Mouse (Mus musculus) cerebellum, adult 9-10 months (tissue): ENCODE results near the gene Golga1.

Source experiments
- DNase-seq: peaks from one replicate; pipeline ENCODE4 v3.0.0; 2022

Gene Golga1

DNA sequence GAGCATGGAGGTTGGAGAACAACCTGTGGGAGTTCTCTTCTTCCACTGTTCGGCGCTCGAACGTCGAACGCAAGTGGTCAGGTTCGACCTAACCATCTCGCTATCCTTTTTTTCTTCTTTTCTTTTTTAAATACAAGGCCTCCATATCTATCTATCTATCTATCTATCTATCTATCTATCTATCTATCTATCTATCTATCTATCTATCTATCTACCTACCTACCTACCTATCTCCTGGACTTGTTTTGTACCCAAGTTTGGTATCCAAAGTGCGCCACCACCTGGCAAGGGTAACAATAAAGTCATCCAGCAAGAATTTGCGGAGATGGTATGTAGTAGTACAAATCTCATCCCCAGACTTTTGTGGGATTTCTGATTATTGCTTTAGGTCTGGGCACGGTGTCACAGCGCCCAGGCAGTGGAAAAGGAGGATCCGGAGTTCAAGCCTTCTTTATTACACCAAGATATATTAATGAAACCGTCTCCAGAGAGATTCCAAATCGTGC, 59.7 kb downstream of the Golga1 start, which contains the start of gene Rpl35:
Gene Rpl35, minus strand, starts transcription at position 51 of the 506 bp plus-strand sequence.
- peak; percentile 46 for DNase-seq

GRCm38 (mm10) chr2:39004880-39005435, 60.4 kb downstream of the Golga1 start, which contains the start of gene Arpc5l:
Gene Arpc5l (plus strand): TSS chr2:39005348.
- DNase-seq = peak; percentile 89

DNA sequence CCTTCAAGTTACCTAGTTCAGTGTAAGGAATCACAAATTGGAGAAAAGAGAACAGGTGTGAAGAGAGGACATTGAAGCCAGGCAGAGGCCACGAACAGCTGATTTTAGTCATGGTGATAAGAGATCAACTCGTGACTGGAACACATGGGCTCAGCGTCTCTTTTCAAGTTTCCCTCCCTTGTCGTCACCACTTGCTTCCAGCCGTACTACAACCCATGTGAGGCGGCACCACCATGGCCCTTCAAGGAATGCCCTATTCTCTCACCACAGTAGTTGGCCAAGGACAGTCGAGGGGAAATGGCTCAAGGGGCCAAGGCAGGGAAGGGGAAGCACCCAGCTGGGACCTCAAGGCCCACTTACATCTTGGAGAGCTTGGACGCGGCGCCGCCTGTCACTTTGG, 61.0 kb downstream of the Golga1 start:
- peak; percentile 50 for DNase-seq

GRCm38 (mm10) chr2:39003512-39003911, 61.8 kb downstream of the Golga1 start:
- no peak for DNase-seq

GRCm38 (mm10) chr2:39003106-39003505, 62.2 kb downstream of the Golga1 start:
- DNase-seq = no peak

DNA sequence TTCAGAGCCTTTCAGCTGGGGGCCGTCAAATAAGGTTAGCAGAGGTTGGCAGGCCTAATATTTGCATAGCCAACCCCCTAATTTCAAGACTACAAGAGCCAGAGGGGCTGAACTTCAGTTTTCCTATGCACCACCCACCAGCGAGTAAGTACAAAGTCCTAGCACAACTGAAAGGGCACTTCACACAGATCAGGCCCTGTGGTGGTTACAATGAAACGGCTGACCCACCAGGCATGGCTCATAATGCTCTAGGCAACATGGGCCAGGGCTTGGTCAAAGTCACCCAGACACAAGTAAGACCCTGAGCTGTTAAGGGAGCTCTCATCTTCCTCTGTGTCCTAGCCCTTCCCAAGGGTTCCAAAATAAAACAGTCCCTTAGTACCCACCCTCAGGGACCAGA, 63.5 kb downstream of the Golga1 start:
- DNase-seq = no peak

DNA sequence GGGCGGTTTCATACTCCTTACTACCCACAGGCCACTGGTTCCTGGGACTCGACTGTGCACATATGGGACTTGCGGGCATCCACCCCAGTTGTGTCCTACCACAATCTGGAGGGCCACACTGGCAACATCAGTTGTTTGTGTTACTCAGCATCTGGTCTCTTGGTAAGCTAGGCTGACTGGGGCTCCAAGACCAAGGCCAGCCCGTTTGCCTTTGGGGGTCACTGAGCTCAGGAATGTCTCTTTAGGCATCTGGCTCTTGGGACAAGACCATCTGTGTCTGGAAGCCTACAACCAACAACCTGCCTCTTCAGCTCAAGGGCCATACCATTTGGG, 64.8 kb downstream of the Golga1 start:
- DNase-seq = no peak

DNA sequence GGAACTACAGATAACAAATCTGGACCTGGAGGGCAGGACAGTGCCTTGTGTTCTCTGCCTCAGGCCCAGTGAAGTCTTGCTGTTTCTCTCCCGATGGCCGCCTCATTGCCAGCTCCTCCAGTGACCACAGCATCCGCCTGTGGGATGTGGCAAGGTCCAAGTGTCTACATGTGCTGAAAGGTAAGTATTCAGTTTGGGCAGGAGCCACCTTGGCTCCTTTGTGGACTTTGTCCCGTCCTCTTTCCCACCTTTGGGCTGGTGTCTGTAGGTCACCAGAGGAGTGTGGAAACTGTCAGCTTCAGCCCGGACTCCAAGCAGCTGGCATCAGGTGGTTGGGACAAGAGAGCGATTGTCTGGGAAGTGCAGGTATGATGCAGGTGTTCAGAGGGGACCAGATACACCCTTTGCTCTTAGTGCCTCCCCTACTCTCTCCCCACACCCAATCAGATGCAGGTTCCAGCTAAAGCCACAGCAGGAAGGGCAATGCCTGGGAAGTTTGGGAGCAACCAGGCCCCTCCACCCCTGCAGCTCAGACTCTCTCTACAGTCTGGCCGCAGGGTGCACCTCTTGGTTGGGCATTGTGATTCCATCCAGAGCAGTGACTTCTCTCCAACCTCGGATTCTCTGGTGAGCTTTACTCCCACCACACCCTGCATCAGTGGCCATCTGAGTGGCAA, 65.3 kb downstream of the Golga1 start:
- DNase-seq = no peak

DNA sequence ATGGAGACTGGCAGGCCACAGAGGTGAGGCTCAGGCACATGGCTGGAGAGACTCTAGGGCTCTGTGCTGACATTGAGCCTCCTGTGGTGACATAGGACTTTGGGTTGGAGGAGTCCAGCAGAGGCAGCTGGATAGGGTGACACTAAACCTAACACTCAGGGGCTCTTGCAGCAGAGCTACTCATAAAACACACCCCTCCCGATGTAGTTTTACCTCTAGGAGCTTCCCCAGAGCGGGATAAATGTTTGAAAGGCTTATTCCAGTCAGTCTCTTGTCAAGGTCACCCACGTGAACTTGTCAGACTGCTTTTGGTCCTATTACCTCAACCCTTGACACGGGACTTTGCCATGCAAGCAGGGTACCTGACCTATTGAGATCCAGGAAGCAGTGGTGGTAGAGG, 66.0 kb downstream of the Golga1 start:
- no peak for DNase-seq

DNA sequence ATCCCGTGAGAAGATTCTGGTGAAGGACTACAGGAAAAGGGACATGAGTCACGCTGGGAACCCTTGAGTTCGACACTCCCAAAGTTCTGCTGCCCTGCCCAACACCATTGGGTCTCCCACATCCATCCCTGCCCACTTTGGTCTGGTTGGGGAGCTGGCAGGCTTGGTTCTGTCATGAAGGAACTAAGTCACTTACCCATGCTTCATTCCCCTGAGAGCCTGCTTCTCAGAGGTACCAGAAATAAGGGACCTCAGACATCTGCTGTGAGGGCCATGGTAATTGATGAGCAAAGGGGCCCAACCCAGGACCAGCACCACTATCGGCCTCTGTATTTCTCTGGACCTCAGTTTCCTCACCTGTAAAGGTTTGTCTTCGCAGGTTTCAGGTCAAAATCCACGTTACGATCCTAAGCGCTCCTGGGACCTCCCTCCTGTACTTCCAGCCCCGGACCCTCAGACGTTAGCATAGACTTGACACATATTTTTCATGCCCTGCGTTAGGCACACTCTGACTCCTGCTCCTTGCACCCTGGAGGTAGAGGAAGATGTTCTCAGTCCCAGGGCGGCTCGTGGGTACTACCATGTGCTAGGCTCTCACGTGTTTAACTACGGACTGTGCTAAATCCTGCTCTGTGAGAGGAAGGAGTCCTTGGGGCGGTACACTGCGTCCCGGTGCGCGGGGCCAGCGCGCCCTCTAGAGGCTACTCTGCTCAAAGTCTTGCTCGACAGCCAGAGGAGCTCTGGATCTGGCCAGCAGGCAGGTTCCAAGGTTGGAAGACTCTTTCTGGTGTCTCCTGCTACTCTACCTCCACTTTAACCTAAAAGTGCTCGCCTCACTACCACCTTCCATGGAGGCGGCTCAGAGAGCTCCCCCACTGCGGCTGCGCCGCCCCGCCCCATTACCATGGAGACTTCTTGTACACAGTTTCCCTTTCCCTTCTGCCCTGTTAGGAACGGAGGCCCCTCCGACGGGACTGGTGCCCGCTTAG, 67.7 kb downstream of the Golga1 start, which contains the start of gene Wdr38:
Gene Wdr38, plus strand, starts transcription at position 91 of the 989 bp plus-strand sequence.
- DNase-seq = peak; percentile 89

DNA sequence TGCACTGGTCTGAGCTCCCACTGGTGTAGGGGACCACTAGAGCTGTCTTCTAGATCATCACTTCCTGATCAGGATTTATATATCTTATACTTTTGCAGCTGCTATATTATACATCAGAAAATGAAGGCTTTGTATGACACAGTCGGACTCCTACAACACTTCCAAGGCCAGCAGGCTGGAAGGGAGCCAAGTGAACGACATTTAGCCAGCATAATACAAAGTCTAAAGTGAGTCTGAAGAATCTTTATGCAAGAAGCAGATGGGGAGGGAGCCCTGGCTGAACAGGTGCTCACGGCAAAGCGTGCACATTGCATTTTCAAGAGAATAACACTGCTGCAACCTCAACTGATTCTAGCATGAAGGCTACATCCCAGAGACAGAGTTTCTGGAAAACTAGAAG, 72.9 kb downstream of the Golga1 start:
- no peak for DNase-seq

DNA sequence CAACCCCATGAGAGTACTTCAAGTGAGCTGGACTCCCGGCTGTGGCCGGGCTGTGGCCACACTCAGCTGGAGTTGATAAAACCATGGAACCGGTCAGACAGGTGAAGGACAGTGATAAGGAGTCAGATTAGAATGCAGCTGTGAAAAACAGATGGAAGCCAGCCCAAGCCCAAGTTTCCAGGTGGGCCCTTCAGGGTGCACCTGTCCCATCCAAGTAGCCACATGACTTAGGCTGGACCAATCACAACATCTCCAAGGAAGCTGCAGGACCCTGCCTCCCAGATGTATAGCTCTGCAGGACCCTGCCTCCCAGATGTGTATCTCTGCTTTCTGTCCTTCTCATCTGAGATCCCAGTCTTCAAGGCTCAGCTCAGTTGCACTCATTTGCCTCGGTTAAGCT, 73.3 kb downstream of the Golga1 start:
- no peak for DNase-seq

DNA sequence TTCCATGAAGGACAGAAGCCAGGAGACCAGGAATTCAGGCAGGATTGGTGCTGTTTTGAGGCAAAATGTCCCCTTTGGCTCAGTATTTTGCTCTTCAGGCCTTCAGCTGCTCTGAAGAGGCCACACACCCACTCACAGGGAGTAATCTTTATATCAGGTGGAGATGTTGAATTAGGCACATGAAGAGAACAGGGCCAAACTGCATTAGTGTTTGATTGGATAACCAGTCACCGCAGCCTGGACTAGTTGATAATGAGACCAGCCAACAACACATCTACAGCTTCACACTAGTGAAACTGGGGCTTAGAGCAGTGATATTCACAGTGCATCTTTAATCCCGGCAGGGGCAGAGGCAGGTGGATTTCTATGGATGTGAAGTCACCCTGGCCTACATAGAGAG, 76.4 kb downstream of the Golga1 start:
- DNase-seq = no peak

GRCm38 (mm10) chr2:38987803-38988510, 77.4 kb downstream of the Golga1 start:
- no peak for DNase-seq

GRCm38 (mm10) chr2:38987371-38987770, 78.0 kb downstream of the Golga1 start:
- DNase-seq = no peak

DNA sequence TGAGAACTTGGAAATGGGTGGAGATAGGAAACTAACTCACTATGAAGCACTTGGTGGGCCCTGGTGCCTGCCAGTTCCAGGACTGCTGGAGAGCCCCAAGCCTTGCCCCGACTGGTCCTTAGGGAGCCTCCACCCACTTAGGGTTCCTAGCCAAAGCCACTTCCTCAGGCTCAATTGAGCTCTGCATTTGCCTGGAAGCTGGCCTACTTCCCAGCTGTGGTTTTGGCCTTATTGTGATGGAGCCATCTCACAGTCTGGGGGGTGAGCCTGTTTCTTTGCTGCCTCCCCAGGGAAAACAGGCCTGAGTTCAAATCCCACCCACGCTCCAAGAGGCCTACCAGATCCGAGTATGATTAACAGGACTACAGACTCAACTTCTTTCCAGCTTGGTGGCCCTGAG, 78.8 kb downstream of the Golga1 start:
- no peak for DNase-seq

GRCm38 (mm10) chr2:38983456-38983855, 81.9 kb downstream of the Golga1 start:
- no peak for DNase-seq

- no peak for DNase-seq
These were observed 87.5 kb downstream of the Golga1 start for GRCm38 (mm10) chr2:38977837-38978236.

GRCm38 (mm10) chr2:38975941-38976805, 89.2 kb downstream of the Golga1 start:
- DNase-seq = no peak

- DNase-seq = no peak
These were observed 90.2 kb downstream of the Golga1 start for GRCm38 (mm10) chr2:38975181-38975580.

- no peak for DNase-seq
These were observed 91.2 kb downstream of the Golga1 start for GRCm38 (mm10) chr2:38974171-38974570.

- no peak for DNase-seq
These were observed 91.6 kb downstream of the Golga1 start for GRCm38 (mm10) chr2:38973701-38974100.
